Mouse (Mus musculus): ENCODE measurements around the gene Afm. TPM values are rescaled to one million over a fixed set of nuclear protein-coding genes. Genes with fewer than 3 reads are reported as not detected.

Afm gene
- polyA plus RNA-seq, 1 experiment from 2014 or later = not detected

- DNase-seq (ENCODE audit: low spot score) = no peak
Measured at GRCm38 (mm10) chr5:90551191-90551590, 32.5 kb downstream of the Afm start.

GRCm38 (mm10) chr5:90556052-90556451 lies 37.3 kb downstream of the Afm start:
- no peak for DNase-seq (ENCODE audit: low spot score)

GRCm38 (mm10) chr5:90560743-90561142 lies 42.0 kb downstream of the Afm start, which contains the start of gene 5830473C10Rik:
5830473C10Rik (plus strand) TSS chr5:90561107.
- DNase-seq (ENCODE audit: low spot score) = no peak

- DNase-seq (ENCODE audit: low spot score) = no peak
Measured at GRCm38 (mm10) chr5:90561721-90562275, 43.1 kb downstream of the Afm start.

GRCm38 (mm10) chr5:90562880-90563279 lies 44.1 kb downstream of the Afm start:
- DNase-seq (ENCODE audit: low spot score) = no peak

GRCm38 (mm10) chr5:90564161-90564560 lies 45.4 kb downstream of the Afm start:
- no peak for DNase-seq (ENCODE audit: low spot score)

GRCm38 (mm10) chr5:90565205-90565604 lies 46.5 kb downstream of the Afm start:
- no peak for DNase-seq (ENCODE audit: low spot score)

DNA sequence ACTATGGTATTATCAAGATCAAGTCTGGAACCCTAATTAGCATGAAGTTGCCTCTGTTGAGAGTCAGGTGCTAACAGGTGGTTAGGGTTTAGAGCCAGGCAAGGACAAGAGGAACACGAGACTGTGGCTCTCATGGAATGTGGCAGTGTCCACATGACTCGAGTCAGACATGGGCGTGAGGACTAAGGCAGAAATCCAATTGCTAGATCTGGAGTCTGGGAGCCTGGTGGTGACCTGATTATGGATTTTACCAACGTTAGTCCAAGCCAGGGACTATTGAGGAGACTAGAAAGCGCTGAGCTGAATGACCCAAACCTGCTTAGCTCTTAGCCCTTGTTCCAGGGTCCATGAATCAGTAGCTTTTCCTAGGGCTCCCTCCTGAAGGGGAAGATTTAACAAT lies 49.1 kb downstream of the Afm start:
- DNase-seq (ENCODE audit: low spot score) = no peak

DNA sequence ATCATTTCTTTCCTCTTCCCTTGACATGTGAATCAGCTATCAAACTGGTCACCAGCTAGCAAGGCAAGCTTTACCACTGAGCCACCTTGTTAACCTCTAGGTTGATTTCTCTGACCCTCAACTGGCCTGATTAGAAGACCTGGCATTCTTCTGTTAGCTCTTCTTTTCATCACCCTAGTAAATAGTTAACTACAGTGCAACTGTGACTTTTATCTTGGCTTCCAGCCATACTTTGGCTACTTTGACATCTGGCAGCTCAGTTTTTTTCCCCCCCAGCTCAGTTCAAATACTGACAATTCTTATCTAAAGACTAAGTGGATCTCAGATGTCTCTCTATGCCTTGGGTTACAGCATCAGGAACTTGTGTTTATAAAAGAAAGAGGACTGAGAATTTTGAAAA lies 49.6 kb downstream of the Afm start:
- DNase-seq (ENCODE audit: low spot score) = no peak

- no peak for DNase-seq (ENCODE audit: low spot score)
Measured at GRCm38 (mm10) chr5:90571216-90571615, 52.5 kb downstream of the Afm start.

DNA sequence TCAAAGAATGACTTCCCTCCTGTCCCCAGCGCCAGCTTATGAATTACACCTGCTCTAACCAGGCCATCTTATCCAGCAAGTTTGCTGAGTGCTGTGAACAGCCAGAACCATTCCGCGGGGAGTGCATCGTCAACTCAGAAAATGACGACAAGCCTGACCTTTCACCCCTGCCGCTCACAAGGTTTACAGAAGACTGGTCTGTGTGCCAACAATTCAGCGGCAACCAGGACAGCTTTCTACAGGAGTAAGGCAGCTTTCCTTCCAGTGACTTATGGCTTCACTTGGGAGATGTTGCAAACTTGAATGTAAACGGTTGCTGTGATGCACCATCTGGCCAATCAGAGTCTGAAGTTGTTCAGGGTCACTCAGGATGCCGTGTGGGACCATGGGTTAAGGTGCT lies 59.0 kb downstream of the Afm start:
- no peak for DNase-seq (ENCODE audit: low spot score)

DNA sequence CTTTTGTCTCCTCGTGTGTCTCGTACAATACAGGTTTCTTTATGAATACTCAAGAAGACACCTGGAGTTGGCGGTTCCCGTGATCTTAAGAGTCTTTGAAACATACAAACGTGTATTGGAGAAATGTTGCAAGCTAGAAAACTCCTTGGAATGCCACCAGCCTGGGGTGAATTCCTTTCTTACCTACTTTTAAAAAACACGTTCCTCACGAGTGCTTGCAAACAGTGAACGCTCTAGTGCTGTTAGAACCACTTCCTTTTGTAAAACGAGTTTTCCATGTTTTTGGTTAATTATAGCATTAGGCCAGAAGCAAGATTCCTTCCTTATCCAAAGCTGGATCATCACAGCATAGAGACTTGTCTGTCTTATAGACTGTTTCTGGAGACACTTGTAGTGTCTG lies 60.8 kb downstream of the Afm start:
- no peak for DNase-seq (ENCODE audit: low spot score)

DNA sequence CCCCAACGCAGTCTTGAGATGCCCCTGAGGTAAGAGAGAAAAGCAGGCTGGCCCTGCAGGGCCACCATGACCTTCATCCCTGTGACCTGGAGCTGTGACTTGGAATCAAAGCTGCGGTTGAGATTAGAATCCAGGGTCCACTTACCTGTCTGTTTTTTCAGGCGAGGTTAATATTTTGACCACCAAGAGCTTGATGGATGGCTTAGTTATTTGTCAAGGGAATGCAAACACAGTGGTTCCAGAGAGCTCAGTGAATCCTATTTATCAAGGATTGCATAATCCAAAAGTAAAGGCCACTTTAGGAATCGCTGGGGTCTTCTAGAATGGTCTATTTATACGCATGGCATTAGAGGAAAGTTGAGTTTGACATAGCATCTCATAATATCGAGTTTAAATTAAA lies 63.4 kb downstream of the Afm start:
- DNase-seq (ENCODE audit: low spot score) = no peak

GRCm38 (mm10) chr5:90584799-90585198 lies 66.1 kb downstream of the Afm start:
- DNase-seq (ENCODE audit: low spot score) = no peak

DNA sequence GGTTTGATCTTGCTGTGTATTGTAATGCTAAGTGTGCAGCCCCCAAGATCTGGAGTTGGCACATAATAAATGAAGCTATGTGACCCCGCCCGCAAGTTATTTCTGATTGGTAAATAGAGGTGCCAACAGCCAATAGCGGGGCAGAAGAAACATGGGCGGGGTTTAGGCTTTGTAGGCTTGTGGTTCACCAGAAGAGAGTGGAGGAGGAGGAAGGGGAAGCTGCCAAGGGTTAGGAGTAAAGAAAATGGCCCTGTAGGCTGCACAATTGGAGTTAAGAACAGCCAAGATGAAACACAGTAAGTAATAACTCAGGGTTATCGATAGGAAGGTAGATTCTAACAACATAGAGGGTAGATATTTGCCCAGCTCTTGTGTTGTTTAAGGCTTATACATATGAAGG lies 67.8 kb downstream of the Afm start:
- peak; percentile 6 for DNase-seq (ENCODE audit: low spot score)

GRCm38 (mm10) chr5:90588104-90588503 lies 69.4 kb downstream of the Afm start:
- DNase-seq (ENCODE audit: low spot score) = no peak

GRCm38 (mm10) chr5:90588708-90589595 lies 70.2 kb downstream of the Afm start:
- DNase-seq (ENCODE audit: low spot score) = peak; percentile 65

DNA sequence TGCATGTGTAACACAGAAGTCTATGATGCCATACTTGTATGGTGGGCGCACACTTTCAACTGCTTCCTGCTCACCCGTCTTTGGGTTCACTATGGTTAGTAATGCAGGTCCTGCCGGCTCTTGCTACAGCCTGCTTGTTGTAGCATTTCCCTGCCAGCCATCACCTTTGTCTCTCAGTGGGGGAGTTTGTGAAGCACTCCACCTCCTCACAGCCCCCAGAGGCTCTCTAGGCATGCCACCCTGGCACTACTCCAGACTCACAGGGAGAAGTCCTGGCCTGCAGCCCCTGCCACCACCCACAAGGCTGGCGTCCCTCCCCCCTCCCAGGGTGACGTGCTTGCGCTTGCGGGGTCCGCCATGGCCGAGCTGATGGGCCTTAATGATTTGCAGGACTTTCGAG lies 71.9 kb downstream of the Afm start:
- no peak for DNase-seq (ENCODE audit: low spot score)

- no peak for DNase-seq (ENCODE audit: low spot score)
Measured at GRCm38 (mm10) chr5:90591936-90592335, 73.2 kb downstream of the Afm start.

DNA sequence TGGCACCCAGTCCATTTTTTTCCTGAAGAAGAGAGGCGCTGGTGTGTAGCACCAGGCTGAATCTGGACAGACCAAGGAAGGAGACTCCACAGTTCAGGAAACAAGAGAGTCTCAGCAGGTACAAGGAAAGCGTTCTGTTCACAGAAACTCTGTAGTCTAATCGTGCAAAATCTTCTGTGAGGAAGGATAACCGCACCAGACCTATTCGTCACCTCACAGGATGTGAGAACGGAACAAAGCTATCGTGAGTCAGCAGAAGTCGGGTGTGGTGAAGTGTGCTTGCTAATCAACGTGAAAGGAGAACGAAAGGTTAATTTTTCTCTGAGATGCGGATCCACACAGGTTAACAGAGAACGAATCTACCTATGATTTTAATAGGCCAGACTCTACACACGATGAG lies 76.2 kb downstream of the Afm start:
- DNase-seq (ENCODE audit: low spot score) = peak; percentile 65

DNA sequence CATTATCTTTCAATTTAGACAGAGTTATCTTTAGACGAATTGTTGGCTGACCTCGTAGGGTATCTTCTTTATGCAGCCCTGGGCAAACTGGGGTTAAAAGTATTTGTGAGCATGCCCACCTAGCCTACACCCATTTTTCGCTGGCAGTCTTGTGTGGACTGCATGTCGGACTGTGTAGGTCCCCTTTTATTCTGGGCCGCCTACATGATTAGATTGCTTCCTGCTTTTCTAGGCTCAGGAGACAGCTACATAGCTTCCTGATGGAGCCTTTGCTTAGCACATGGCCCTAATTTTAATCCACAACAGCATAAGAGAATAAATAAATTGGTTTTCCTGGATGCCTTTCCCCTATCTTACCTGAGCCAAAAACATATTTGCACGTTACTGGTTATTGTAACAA lies 77.4 kb downstream of the Afm start:
- no peak for DNase-seq (ENCODE audit: low spot score)

- peak; percentile 43 for DNase-seq (ENCODE audit: low spot score)
Measured at GRCm38 (mm10) chr5:90601469-90601868, 82.7 kb downstream of the Afm start.

Measured in thymus, postnatal 0 days (tissue).